Mouse (Mus musculus): ENCODE results near the gene Olfr1280. TPM values are rescaled to one million over a fixed set of nuclear protein-coding genes. Genes with fewer than 3 reads are reported as not detected.
"Not testable (repeated sequence)": the region's sequence is repeated elsewhere in the genome, so short reads cannot be mapped to it uniquely, and the experiment has no call there.

The Olfr1280 gene
- polyA plus RNA-seq (2016; fragmentation: Nextera tagmentation; extraction: Ambion mirVana), result not detected in 2 replicates

DNA sequence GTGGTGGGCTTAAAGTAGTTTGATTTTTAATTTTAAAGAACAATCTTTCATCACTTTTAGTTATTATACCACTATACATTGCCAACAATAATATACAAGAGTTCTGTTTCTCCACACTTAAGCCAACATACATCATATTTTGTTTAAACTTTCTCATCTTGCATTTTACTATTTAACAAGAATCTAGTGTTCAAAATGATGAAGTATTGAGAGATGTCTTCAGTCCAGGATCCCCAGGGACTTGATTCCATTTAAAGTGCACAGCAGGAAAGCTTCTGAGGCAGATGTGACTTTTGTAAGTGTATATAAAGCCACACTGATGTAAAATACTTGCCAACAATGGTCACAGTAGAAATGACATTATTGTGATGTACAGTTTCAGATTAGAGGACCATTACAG lies at the start of gene Olfr1280:
Gene Olfr1280, plus strand, starts transcription at position 301 of the 400 bp plus-strand sequence.
- no peak within 1 kb of the TSS for H3K4me3 ChIP-seq
- no peaks in the 10 kb centered on the region for H3K36me3 ChIP-seq (replicated peaks)
- no peak for DNase-seq (ENCODE audit: extremely low spot score, low spot score)

DNA sequence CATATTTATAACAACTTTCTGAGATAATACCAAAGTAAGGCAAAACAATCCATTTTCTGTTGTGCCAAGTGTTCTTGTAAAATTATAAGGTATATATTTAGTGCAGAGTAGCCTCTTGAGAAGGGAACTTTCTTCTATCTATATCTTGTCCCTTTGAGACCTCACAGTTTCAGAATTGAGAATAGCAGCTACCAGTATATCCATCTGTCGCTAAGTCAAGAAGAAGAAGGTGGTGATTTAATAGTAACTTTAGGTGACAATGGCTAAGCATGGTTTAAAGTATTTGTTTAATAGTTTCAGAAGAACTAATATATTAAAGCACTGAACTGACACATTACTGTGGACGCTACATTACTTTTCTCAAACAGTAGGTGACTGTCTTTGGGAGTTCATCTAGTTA lies 39.8 kb upstream of the Olfr1280 start, which contains the start of gene Olfr1277:
Gene Olfr1277, minus strand, starts transcription at position 101 of the 400 bp plus-strand sequence.
- no peaks in the 10 kb centered on the region for H3K27me3 ChIP-seq (ENCODE audit: poor library complexity, severe bottlenecking)
- no peaks in the 10 kb centered on the region for H3K36me3 ChIP-seq (replicated peaks)
- no peak within 1 kb of the TSS for H3K4me3 ChIP-seq
- H3K27ac ChIP-seq, result no peak within 1 kb of the TSS
- H3K9me3 ChIP-seq, result no peaks in the 10 kb centered on the region
- DNase-seq (ENCODE audit: extremely low spot score, low spot score), result no peak
- H3K4me1 ChIP-seq, result no peaks in the 10 kb centered on the region
- WGBS, result 84% methylated on average over 2 of the region's 2 CpGs

More for the DNA sequence above, at the start of gene Olfr1280:
- Histone ChIP-seq H3K4me1 (no peaks in the 10 kb centered on the region), H3K27ac (no peak within 1 kb of the TSS), H3K27me3 (ENCODE audit: poor library complexity, severe bottlenecking) (no peaks in the 10 kb centered on the region), H3K9me3 (no peaks in the 10 kb centered on the region)

DNA sequence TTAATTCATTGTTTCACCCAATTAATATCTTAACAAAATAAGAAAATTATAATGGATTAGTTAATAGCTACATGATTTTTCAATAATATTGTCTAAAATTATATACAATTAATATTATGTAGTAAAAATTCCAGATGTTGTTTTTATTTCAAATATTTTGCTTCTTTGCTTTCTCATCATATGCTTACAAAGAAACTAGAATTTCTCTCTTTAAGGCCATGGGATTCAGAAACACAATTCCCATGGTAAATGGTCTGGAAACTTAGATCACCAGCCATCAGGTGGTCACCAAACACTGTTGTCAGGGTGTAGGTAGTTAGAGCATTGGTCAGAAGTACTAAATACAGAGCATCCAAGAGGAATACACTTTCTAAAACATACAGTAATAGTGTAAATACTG lies 24.0 kb upstream of the Olfr1280 start, which contains the start of gene Olfr1278:
Gene Olfr1278, plus strand, starts transcription at position 301 of the 400 bp plus-strand sequence.
- Histone ChIP-seq H3K27me3 (ENCODE audit: poor library complexity, severe bottlenecking) (no peaks in the 10 kb centered on the region), H3K4me3 (no peak within 1 kb of the TSS), H3K27ac (no peak within 1 kb of the TSS), H3K9me3 (no peaks in the 10 kb centered on the region), H3K36me3 (replicated peaks) (no peaks in the 10 kb centered on the region), H3K4me1 (no peaks in the 10 kb centered on the region)
- DNase-seq (ENCODE audit: extremely low spot score, low spot score), result no peak

- no peaks in the 10 kb centered on the region for H3K27me3 ChIP-seq (ENCODE audit: poor library complexity, severe bottlenecking)
- H3K36me3 ChIP-seq (replicated peaks), result no peaks in the 10 kb centered on the region
- no peak overlapping the region for H3K27ac ChIP-seq
- H3K4me1 ChIP-seq, result no peaks in the 10 kb centered on the region
- no peaks in the 10 kb centered on the region for H3K9me3 ChIP-seq
- H3K4me3 ChIP-seq, result no peak overlapping the region
- DNase-seq (ENCODE audit: extremely low spot score, low spot score), result no peak
Measured at GRCm38 (mm10) chr2:111298541-111298940, 15.3 kb upstream of the Olfr1280 start.

DNA sequence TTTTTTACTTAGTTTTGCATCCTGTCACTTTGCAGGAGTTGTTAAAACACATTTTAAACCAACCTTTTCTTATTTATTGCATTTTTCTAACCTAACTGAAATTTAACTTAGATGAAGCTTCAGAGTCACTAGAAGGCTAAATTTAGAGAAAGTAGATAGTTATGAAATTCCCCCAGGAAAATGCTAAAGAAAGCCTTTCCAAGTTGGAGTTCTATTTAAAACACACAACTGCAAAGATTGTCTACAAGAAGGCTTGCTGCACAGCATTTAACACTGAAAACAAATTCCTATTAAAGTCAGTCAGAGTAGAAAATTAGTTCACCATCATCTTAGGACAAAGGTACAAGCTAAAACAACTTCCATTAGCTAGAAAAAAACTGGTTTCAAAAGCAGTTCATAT lies 13.4 kb upstream of the Olfr1280 start, which contains the start of gene Olfr1279:
Gene Olfr1279, plus strand, starts transcription at position 262 of the 400 bp plus-strand sequence.
- Histone ChIP-seq H3K27ac (no peak within 1 kb of the TSS), H3K27me3 (ENCODE audit: poor library complexity, severe bottlenecking) (no peaks in the 10 kb centered on the region), H3K9me3 (no peaks in the 10 kb centered on the region), H3K4me3 (no peak within 1 kb of the TSS), H3K4me1 (no peaks in the 10 kb centered on the region), H3K36me3 (replicated peaks) (no peaks in the 10 kb centered on the region)
- no peak for DNase-seq (ENCODE audit: extremely low spot score, low spot score)

- no peaks in the 10 kb centered on the region for H3K9me3 ChIP-seq
- no peaks in the 10 kb centered on the region for H3K27me3 ChIP-seq (ENCODE audit: poor library complexity, severe bottlenecking)
- no peaks in the 10 kb centered on the region for H3K36me3 ChIP-seq (replicated peaks)
- no peak for DNase-seq (ENCODE audit: extremely low spot score, low spot score)
- no peaks in the 10 kb centered on the region for H3K4me1 ChIP-seq
- 76% methylated on average over 2 of the region's 2 CpGs for WGBS
- no peak within 1 kb of the TSS for H3K27ac ChIP-seq
- no peak within 1 kb of the TSS for H3K4me3 ChIP-seq
Measured at GRCm38 (mm10) chr2:111326220-111326619, 12.4 kb downstream of the Olfr1280 start, which contains the start of gene Olfr1281. Olfr1281 (plus strand) TSS chr2:111326520.

DNA sequence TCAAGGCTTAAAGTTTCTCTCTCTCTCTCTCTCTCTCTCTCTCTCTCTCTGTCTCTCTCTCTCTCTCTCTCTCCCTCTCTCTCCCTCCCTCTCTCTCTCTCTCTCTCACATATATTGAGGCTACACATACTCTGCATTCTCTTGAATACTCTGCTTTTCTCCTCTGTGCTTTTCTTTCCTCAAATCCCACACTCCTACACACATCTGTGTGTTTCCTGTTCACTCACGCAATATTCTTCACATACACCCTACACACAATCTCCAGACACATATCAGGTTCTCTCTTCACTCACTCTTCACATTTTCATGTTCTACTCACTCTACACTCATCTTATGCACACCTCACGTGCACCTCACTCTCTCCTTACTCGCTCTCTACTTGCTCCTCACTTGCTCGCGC lies 19.9 kb downstream of the Olfr1280 start:
- H3K27ac ChIP-seq; H3K27me3 ChIP-seq (ENCODE audit: poor library complexity, severe bottlenecking); DNase-seq (ENCODE audit: extremely low spot score, low spot score); H3K9me3 ChIP-seq; H3K4me1 ChIP-seq; H3K36me3 ChIP-seq (replicated peaks); H3K4me3 ChIP-seq: not testable (repeated sequence)
- 92% methylated on average over 5 of the region's 5 CpGs for WGBS

DNA sequence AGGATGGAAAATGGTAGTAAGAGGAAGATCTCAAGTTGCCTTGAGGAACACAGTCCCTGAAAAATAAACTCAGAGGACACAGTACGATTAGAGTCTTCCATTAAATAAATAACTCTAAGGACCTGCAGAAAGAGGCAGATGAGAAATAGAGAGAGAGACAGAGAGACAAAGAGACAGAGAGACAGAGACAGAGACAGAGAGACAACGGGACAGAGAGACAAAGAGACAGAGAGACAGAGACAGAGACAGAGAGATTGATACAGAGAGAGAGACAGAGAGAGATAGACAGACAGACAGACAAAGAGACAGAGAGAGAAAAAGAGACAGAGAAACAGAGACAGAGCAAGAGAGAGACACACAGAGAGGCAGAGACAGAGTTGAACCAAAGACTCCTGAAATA lies 22.2 kb downstream of the Olfr1280 start, which contains the start of gene Olfr1282:
Gene Olfr1282, minus strand, starts transcription at position 101 of the 400 bp plus-strand sequence.
- Histone ChIP-seq H3K4me1 (no peaks in the 10 kb centered on the region), H3K4me3 (no peak within 1 kb of the TSS), H3K27me3 (ENCODE audit: poor library complexity, severe bottlenecking) (no peaks in the 10 kb centered on the region), H3K36me3 (replicated peaks) (no peaks in the 10 kb centered on the region), H3K9me3 (no peaks in the 10 kb centered on the region; the same call in 1 of the 2 replicates), H3K27ac (no peak within 1 kb of the TSS)
- WGBS, result 80% methylated on average over 2 of the region's 2 CpGs
- DNase-seq (ENCODE audit: extremely low spot score, low spot score), result no peak

DNA sequence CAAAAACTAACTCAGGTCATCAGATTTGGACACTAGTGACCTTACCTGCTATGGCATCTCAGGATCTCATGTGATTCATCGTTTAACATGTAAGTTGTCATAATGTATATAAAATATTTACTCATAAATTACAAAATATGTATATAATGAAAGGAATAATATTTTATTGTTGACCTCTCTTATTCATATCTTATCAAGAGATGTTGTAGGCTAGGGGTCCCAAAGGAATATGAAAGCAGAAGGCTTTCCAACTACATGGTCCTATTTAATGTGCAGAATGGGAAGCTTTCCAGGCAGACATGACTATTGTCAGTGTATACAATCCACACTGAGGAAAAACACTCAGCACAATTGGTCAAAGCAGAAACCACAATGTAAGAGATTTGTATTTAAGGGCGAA lies 52.7 kb downstream of the Olfr1280 start, which contains the start of gene Olfr1283:
Gene Olfr1283, plus strand, starts transcription at position 301 of the 400 bp plus-strand sequence.
- Histone ChIP-seq H3K9me3 (no peaks in the 10 kb centered on the region), H3K36me3 (replicated peaks) (no peaks in the 10 kb centered on the region), H3K27me3 (ENCODE audit: poor library complexity, severe bottlenecking) (no peaks in the 10 kb centered on the region), H3K4me1 (no peaks in the 10 kb centered on the region), H3K4me3 (no peak within 1 kb of the TSS), H3K27ac (no peak within 1 kb of the TSS)
- WGBS, result 80% methylated on average over 2 of the region's 2 CpGs
- DNase-seq (ENCODE audit: extremely low spot score, low spot score), result no peak

- Histone ChIP-seq H3K4me3 (no peak within 1 kb of the TSS), H3K9me3 (no peaks in the 10 kb centered on the region), H3K27me3 (ENCODE audit: poor library complexity, severe bottlenecking) (no peaks in the 10 kb centered on the region), H3K4me1 (no peaks in the 10 kb centered on the region), H3K27ac (no peak within 1 kb of the TSS), H3K36me3 (replicated peaks) (no peaks in the 10 kb centered on the region)
- no peak for DNase-seq (ENCODE audit: extremely low spot score, low spot score)
- 93% methylated on average over 1 of the region's 1 CpGs for WGBS
Measured at GRCm38 (mm10) chr2:111375222-111375621, 61.4 kb downstream of the Olfr1280 start, which contains the start of gene Olfr1284. Olfr1284 (plus strand) TSS chr2:111375522.

Other genes with a start within 250 kb of the Olfr1280 start
- gene Gm13941, start 208.0 kb upstream of the Olfr1280 start, polyA plus RNA-seq (2016; fragmentation: Nextera tagmentation; extraction: Ambion mirVana), result not detected in 2 replicates
- gene Gm15130, start 161.1 kb upstream of the Olfr1280 start, polyA plus RNA-seq (2016; fragmentation: Nextera tagmentation; extraction: Ambion mirVana), result not detected in 2 replicates
- not detected in 2 replicates for gene 4930430A15Rik, start 84.4 kb upstream of the Olfr1280 start, polyA plus RNA-seq (2016; fragmentation: Nextera tagmentation; extraction: Ambion mirVana)
- not detected in 2 replicates for gene Olfr1275, start 78.7 kb upstream of the Olfr1280 start, polyA plus RNA-seq (2016; fragmentation: Nextera tagmentation; extraction: Ambion mirVana)
- gene Olfr1276, start 59.5 kb upstream of the Olfr1280 start, polyA plus RNA-seq (2016; fragmentation: Nextera tagmentation; extraction: Ambion mirVana), result not detected in 2 replicates
- gene Olfr1277, start 39.9 kb upstream of the Olfr1280 start, polyA plus RNA-seq (2016; fragmentation: Nextera tagmentation; extraction: Ambion mirVana), result not detected in 2 replicates
- gene Olfr1278, start 23.9 kb upstream of the Olfr1280 start, polyA plus RNA-seq (2016; fragmentation: Nextera tagmentation; extraction: Ambion mirVana), result not detected in 2 replicates
- gene Olfr1279, start 13.4 kb upstream of the Olfr1280 start, polyA plus RNA-seq (2016; fragmentation: Nextera tagmentation; extraction: Ambion mirVana), result 0.04 TPM in 1 of 2 replicates, not detected in the other
- not detected in 2 replicates for gene Olfr1281, start 12.5 kb downstream of the Olfr1280 start, polyA plus RNA-seq (2016; fragmentation: Nextera tagmentation; extraction: Ambion mirVana)
- gene Olfr1282, start 22.1 kb downstream of the Olfr1280 start, polyA plus RNA-seq (2016; fragmentation: Nextera tagmentation; extraction: Ambion mirVana), result not detected in 2 replicates
- gene Olfr1283, start 52.8 kb downstream of the Olfr1280 start, polyA plus RNA-seq (2016; fragmentation: Nextera tagmentation; extraction: Ambion mirVana), result not detected in 2 replicates
- gene Olfr1284, start 61.5 kb downstream of the Olfr1280 start, polyA plus RNA-seq (2016; fragmentation: Nextera tagmentation; extraction: Ambion mirVana), result not detected in 2 replicates
- not detected in 2 replicates for gene Olfr1286, start 109.1 kb downstream of the Olfr1280 start, polyA plus RNA-seq (2016; fragmentation: Nextera tagmentation; extraction: Ambion mirVana)
- gene Olfr1287, start 135.1 kb downstream of the Olfr1280 start, polyA plus RNA-seq (2016; fragmentation: Nextera tagmentation; extraction: Ambion mirVana), result not detected in 2 replicates
- gene Olfr1288, start 160.1 kb downstream of the Olfr1280 start, polyA plus RNA-seq (2016; fragmentation: Nextera tagmentation; extraction: Ambion mirVana), result not detected in 2 replicates
- not detected in 2 replicates for gene Olfr1289, start 166.8 kb downstream of the Olfr1280 start, polyA plus RNA-seq (2016; fragmentation: Nextera tagmentation; extraction: Ambion mirVana)
- not detected in 2 replicates for gene Olfr1290, start 179.8 kb downstream of the Olfr1280 start, polyA plus RNA-seq (2016; fragmentation: Nextera tagmentation; extraction: Ambion mirVana)
- not detected in 2 replicates for gene Olfr1291-ps1, start 183.2 kb downstream of the Olfr1280 start, polyA plus RNA-seq (2016; fragmentation: Nextera tagmentation; extraction: Ambion mirVana)
- not detected in 2 replicates for gene Olfr1293-ps, start 211.2 kb downstream of the Olfr1280 start, polyA plus RNA-seq (2016; fragmentation: Nextera tagmentation; extraction: Ambion mirVana)
- not detected in 2 replicates for gene Olfr1294, start 226.3 kb downstream of the Olfr1280 start, polyA plus RNA-seq (2016; fragmentation: Nextera tagmentation; extraction: Ambion mirVana)